Mouse (Mus musculus) small intestine, adult 2 months (tissue): ENCODE data around the gene Hsf5. TPM values are rescaled to one million over a fixed set of nuclear protein-coding genes. Genes with fewer than 3 reads are reported as not detected.

Experiments used
- H3K27ac ChIP-seq: fragments of 200-500 bp; 2 replicates; pipeline ENCODE4 v1.5.1; 2012; ENCODE audit warnings: low read depth, low read length, control low read depth, inconsistent platforms; ENCODE audit not compliant: insufficient read depth
- H3K27me3 ChIP-seq: fragments of 200-500 bp; 2 replicates; pipeline ENCODE4 v1.6.1; 2012; ENCODE audit warnings: mild to moderate bottlenecking, moderate library complexity, low read length, inconsistent platforms; ENCODE audit not compliant: control insufficient read depth, insufficient read depth
- H3K36me3 ChIP-seq: fragments of 200-500 bp; 2 replicates; pipeline ENCODE4 v1.6.1; 2012; ENCODE audit warnings: mild to moderate bottlenecking, low read length, control low read depth, inconsistent platforms; ENCODE audit not compliant: control insufficient read depth, insufficient read depth
- H3K4me1 ChIP-seq: fragments of 200-500 bp; 2 replicates; pipeline ENCODE4 v1.6.1; 2012; ENCODE audit warnings: low read length, inconsistent platforms, mixed read lengths; ENCODE audit not compliant: control insufficient read depth, insufficient read depth, insufficient read length
- H3K4me3 ChIP-seq: fragments of 200-500 bp; 2 replicates; pipeline ENCODE4 v1.5.1; 2012; ENCODE audit warnings: low read depth, mild to moderate bottlenecking, control low read depth, inconsistent platforms, low read length, moderate library complexity
- CTCF ChIP-seq: fragments of 200-500 bp; IDR thresholded peaks from 2 replicates; pipeline ENCODE4 v1.5.1; 2012; ENCODE audit warnings: low read depth, mild to moderate bottlenecking, control low read depth, inconsistent platforms, low read length, moderate library complexity, mixed read lengths; ENCODE audit not compliant: insufficient replicate concordance, insufficient read length; ENCODE audit errors: extremely low read depth
- POLR2A ChIP-seq: fragments of 200-500 bp; IDR thresholded peaks from 2 replicates; pipeline ENCODE4 v1.6.1; 2012; ENCODE audit warnings: low read depth, mild to moderate bottlenecking, control low read depth, inconsistent platforms, low read length, moderate library complexity
- WGBS: fragments of 180-500 bp; shearing (Covaris S2); methylation state at CpG from one replicate; pipeline ENCODE4 v1.1.7; 2018; 5-methylcytosine and 5-hydroxymethylcytosine counted together
- polyA plus RNA-seq: library from polyadenylated mRNA; depleted of rRNA; stranded (reverse); fragments of >200 nt; gene quantifications from 2 replicates; pipeline ENCODE4 v1.2.3, GENCODE M21; 2012; rRNA removed

Hsf5 gene
- polyA plus RNA-seq, 1 experiment: 0.34 TPM

- Histone ChIP-seq H3K4me1 (peaks cover 47% of the 10 kb centered on the region), H3K4me3 (no peak overlapping the region), H3K27me3 (no peaks in the 10 kb centered on the region), H3K27ac (peak overlapping the region; percentile 82), H3K36me3 (no peaks in the 10 kb centered on the region; the same call in 1 of the 2 replicates)
- TF ChIP-seq POLR2A (no peak), CTCF (no peak)
- WGBS: 26% methylated on average over 6 of the region's 6 CpGs
These were observed 84.1 kb downstream of the Hsf5 start for GRCm38 (mm10) chr11:87701108-87701507.

DNA sequence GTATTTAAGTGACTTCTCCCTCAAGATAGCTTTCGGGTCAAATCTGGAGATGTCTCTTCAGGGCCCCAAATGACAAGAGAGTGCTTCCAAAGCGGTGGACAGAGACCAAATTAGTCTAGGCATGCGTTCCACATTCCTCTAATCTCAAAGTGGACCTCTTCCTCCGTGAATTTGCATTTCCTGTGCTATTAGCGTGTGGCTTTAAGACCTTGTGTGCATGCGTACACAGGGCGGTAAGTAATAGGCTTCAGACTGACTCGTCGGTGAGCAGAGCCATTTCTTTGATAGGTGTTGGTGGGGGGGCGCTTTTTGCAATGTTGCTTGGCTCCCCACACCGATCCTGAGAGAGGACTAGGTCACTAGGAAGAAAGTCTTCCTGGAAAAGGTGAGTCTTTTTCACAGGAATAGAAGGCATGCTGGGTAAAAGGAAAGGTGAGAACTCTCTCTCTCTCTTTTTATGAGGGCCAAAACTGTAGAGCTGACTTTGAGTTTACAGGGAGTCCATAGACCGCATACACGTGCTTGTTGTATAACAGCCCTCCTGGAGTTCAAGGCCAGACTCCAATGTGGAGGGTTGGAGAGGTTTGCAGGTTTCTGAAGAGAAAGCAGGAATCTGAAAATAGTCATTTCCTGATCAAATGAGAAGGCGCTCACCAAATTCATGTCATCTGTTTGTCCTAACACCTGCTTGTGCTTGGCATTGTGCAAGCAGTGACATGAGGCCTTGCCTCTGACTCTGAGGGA, 85.1 kb downstream of the Hsf5 start:
- peak overlapping the region; percentile 82 for H3K27ac ChIP-seq
- TF ChIP-seq CTCF (no peak), POLR2A (no peak)
- 26% methylated on average over 14 of the region's 14 CpGs for WGBS

DNA sequence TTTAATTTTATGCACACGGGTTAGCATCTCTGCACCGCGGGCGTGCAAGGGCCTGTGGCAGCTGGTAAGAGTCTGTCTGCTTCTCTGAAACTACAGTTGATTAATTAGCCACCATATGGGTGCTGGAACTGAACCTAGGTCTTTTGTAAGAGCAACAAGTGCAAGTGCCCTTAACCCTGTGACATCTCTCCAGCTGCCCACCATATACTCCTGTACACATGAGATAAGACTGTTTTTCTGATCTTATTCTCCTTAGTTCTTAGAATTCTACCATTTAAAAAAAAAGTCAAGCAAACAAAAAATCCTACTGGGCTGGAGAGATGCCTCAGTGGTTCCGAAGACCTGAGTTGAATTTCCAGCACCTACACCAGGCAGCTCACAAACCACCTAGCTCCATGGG, 86.7 kb downstream of the Hsf5 start:
- 52% methylated on average over 5 of the region's 5 CpGs for WGBS
- Histone ChIP-seq H3K4me3 (no peak overlapping the region), H3K27ac (no peak overlapping the region), H3K4me1 (peaks cover 45% of the 10 kb centered on the region), H3K36me3 (no peaks in the 10 kb centered on the region; the same call in 1 of the 2 replicates), H3K27me3 (no peaks in the 10 kb centered on the region)
- TF ChIP-seq CTCF (no peak), POLR2A (no peak)

More for the DNA sequence above, 85.1 kb downstream of the Hsf5 start:
- no peaks in the 10 kb centered on the region; the same call in 1 of the 2 replicates for H3K36me3 ChIP-seq
- H3K4me3 ChIP-seq: no peak overlapping the region
- H3K27me3 ChIP-seq: no peaks in the 10 kb centered on the region
- H3K4me1 ChIP-seq: peaks cover 47% of the 10 kb centered on the region

DNA sequence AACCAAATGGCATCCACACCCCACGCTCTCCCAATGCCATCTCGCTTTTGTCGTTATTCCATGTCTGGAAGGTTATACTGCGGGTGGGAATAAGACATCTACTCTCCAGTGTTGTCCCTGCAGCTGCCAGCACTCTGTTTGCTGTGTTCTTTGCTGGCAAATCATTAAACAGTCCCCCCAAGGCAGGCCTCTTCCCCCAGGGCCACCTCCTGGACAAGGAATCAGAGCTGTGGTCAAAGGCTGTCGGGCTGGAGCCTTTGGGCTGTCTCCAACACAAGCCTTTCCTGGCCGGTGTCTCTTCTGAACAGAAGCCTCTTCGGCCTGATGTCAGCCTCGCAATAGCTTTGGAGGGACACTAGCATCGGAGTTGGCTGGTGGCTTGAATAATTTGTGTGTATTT, 87.3 kb downstream of the Hsf5 start:
- H3K27me3 ChIP-seq: no peaks in the 10 kb centered on the region
- peaks cover 49% of the 10 kb centered on the region for H3K4me1 ChIP-seq
- H3K27ac ChIP-seq: no peak overlapping the region
- H3K36me3 ChIP-seq: no peaks in the 10 kb centered on the region; the same call in 1 of the 2 replicates
- 32% methylated on average over 9 of the region's 9 CpGs for WGBS
- TF ChIP-seq POLR2A: no peak
- no peak for TF ChIP-seq CTCF
- no peak overlapping the region for H3K4me3 ChIP-seq

DNA sequence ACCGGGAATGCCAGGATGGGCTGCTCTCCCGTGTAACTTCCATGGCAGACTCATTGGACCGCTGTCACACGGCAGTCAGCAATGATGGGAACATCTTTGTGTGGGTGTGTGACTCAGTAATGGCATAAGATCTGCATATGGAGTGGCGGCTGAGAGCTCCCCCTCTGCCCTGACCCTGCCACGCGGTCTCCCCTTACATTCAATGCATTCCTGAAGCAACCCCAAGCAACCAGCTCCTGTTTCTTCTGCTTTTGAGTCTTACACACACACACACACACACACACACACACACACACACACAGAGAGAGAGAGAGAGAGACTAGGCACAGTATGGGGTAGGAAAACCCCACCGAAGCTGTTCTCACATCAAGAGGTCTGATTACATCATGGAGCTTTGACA, 90.6 kb downstream of the Hsf5 start:
- H3K4me1 ChIP-seq: peaks cover 40% of the 10 kb centered on the region
- TF ChIP-seq POLR2A (no peak), CTCF (no peak)
- H3K4me3 ChIP-seq: no peak overlapping the region
- 29% methylated on average over 8 of the region's 8 CpGs for WGBS
- H3K27me3 ChIP-seq: no peaks in the 10 kb centered on the region
- no peaks in the 10 kb centered on the region; the same call in 1 of the 2 replicates for H3K36me3 ChIP-seq
- H3K27ac ChIP-seq: no peak overlapping the region

GRCm38 (mm10) chr11:87708979-87709378, 92.0 kb downstream of the Hsf5 start:
- peak overlapping the region; percentile 62 for H3K27ac ChIP-seq
- no peak for TF ChIP-seq POLR2A
- TF ChIP-seq CTCF: no peak
- WGBS: 34% methylated on average over 5 of the region's 5 CpGs
- no peaks in the 10 kb centered on the region; the same call in 1 of the 2 replicates for H3K36me3 ChIP-seq
- no peak overlapping the region for H3K4me3 ChIP-seq
- H3K27me3 ChIP-seq: no peaks in the 10 kb centered on the region
- peaks cover 35% of the 10 kb centered on the region for H3K4me1 ChIP-seq

Other genes starting within 250 kb of the Hsf5 start
- 0.05 and 0.37 TPM in 2 replicates for gene Rad51c, start 212.2 kb upstream of the Hsf5 start, polyA plus RNA-seq
- 0.19 TPM in 1 of 2 replicates, not detected in the other for gene Tex14, start 212.1 kb upstream of the Hsf5 start, polyA plus RNA-seq
- gene Gm11492, start 50.5 kb upstream of the Hsf5 start, polyA plus RNA-seq: not detected in 2 replicates
- gene Sept4, start 48.3 kb upstream of the Hsf5 start, polyA plus RNA-seq: 11.3 and 19.8 TPM in 2 replicates
- 28.3 and 60.0 TPM in 2 replicates for gene Mtmr4, start 25.0 kb upstream of the Hsf5 start, polyA plus RNA-seq
- 16.3 and 19.6 TPM in 2 replicates for gene Rnf43, start 45.6 kb downstream of the Hsf5 start, polyA plus RNA-seq
- gene Supt4a, start 120.4 kb downstream of the Hsf5 start, polyA plus RNA-seq: 21.5 and 43.3 TPM in 2 replicates
- 0.89 and 1.3 TPM in 2 replicates for gene Tspoap1, start 143.4 kb downstream of the Hsf5 start, polyA plus RNA-seq
- gene Mpo, start 176.4 kb downstream of the Hsf5 start, polyA plus RNA-seq: 0.08 and 0.14 TPM in 2 replicates
- 0.20 TPM in 1 of 2 replicates, not detected in the other for gene Lpo, start 211.1 kb downstream of the Hsf5 start, polyA plus RNA-seq
- gene Mks1, start 236.1 kb downstream of the Hsf5 start, polyA plus RNA-seq: 2.4 and 5.0 TPM in 2 replicates